Mouse (Mus musculus) stomach, embryonic 15.5 days (tissue): ENCODE data around the gene Pick1. TPM values are rescaled to one million over a fixed set of nuclear protein-coding genes. Genes with fewer than 3 reads are reported as not detected.
A peak's percentile ranks its signal among the peaks of the same experiment; 100 is the strongest.

ENCODE experiments used
- ATAC-seq: fragments of 200-750 bp; cut with Nextera tagmentation; 2 replicates; pipeline ENCODE4 v1.8.0; 2017; ENCODE audit warnings: low read depth, moderate number of reproducible peaks, moderate TSS enrichment; ENCODE audit not compliant: insufficient read depth, low FRiP score
- H3K27ac ChIP-seq: fragments of 300-500 bp; sonication (generic); 2 replicates; pipeline ENCODE4 v1.5.1; 2015; ENCODE audit warnings: mild to moderate bottlenecking, inconsistent platforms
- H3K27me3 ChIP-seq: fragments of 300-500 bp; sonication (generic); replicated peaks from 2 replicates; pipeline ENCODE4 v1.6.1; 2015; ENCODE audit warnings: inconsistent platforms
- H3K36me3 ChIP-seq: fragments of 300-500 bp; sonication (generic); 2 replicates; pipeline ENCODE4 v1.6.1; 2015; ENCODE audit warnings: inconsistent platforms
- H3K4me1 ChIP-seq: fragments of 300-500 bp; sonication (generic); 2 replicates; pipeline ENCODE4 v1.6.1; 2015; ENCODE audit warnings: inconsistent platforms
- H3K4me2 ChIP-seq: fragments of 300-500 bp; sonication (generic); 2 replicates; pipeline ENCODE4 v1.6.1; 2015; ENCODE audit warnings: mild to moderate bottlenecking, inconsistent platforms
- H3K4me3 ChIP-seq: fragments of 300-500 bp; sonication (generic); replicated peaks from 2 replicates; pipeline ENCODE4 v1.5.1; 2015; ENCODE audit warnings: inconsistent platforms
- H3K9ac ChIP-seq: fragments of 300-500 bp; sonication (generic); 2 replicates; pipeline ENCODE4 v1.6.1; 2015; ENCODE audit warnings: inconsistent platforms
- H3K9me3 ChIP-seq: fragments of 300-500 bp; sonication (generic); 2 replicates; pipeline ENCODE4 v1.6.1; 2016; ENCODE audit warnings: inconsistent platforms
- WGBS: fragments of 180-500 bp; shearing (Covaris S2); methylation state at CpG from one replicate; pipeline ENCODE4 v1.1.7; 2015; 5-methylcytosine and 5-hydroxymethylcytosine counted together
- polyA plus RNA-seq: library from polyadenylated mRNA; unstranded; fragments of >200 nt; fragmentation: Nextera tagmentation; extraction: Ambion mirVana; gene quantifications from 2 replicates; pipeline ENCODE4 v1.2.1, GENCODE M21; 2015

Gene Pick1
- polyA plus RNA-seq, 1 experiment from 2014 or later: 47.6 TPM

- H3K27me3 ChIP-seq: peaks cover 24% of the 10 kb centered on the region
- H3K9me3 ChIP-seq: no peaks in the 10 kb centered on the region
- no peaks in the 10 kb centered on the region for H3K36me3 ChIP-seq
- H3K9ac ChIP-seq: peak overlapping the region; percentile 38
- ATAC-seq: peak; percentile 28; the same call in 1 of the 2 replicates
- WGBS: 1% methylated on average over 52 of the region's 62 CpGs
- H3K4me2 ChIP-seq: peak overlapping the region; percentile 100
- no peak overlapping the region for H3K27ac ChIP-seq
- peaks cover 17% of the 10 kb centered on the region for H3K4me1 ChIP-seq
- peak overlapping the region; percentile 61 for H3K4me3 ChIP-seq
Measured at GRCm38 (mm10) chr15:79261095-79261725, 32.2 kb downstream of the Pick1 start.

- Histone ChIP-seq H3K4me3 (peak overlapping the region; percentile 61), H3K9me3 (no peaks in the 10 kb centered on the region), H3K4me2 (peak overlapping the region; percentile 100), H3K4me1 (peaks cover 17% of the 10 kb centered on the region), H3K9ac (peak overlapping the region; percentile 38), H3K27ac (no peak overlapping the region), H3K27me3 (peaks cover 27% of the 10 kb centered on the region), H3K36me3 (no peaks in the 10 kb centered on the region)
- peak; percentile 23; the same call in 1 of the 2 replicates for ATAC-seq
- 0% methylated on average over 26 of the region's 28 CpGs for WGBS
Measured at GRCm38 (mm10) chr15:79261757-79262156, 32.8 kb downstream of the Pick1 start.

- Histone ChIP-seq H3K9ac (no peak overlapping the region), H3K27ac (no peak overlapping the region), H3K9me3 (no peaks in the 10 kb centered on the region), H3K36me3 (no peaks in the 10 kb centered on the region), H3K4me3 (no peak overlapping the region; the same call in 1 of the 2 replicates), H3K27me3 (peaks cover 29% of the 10 kb centered on the region), H3K4me1 (peaks cover 17% of the 10 kb centered on the region), H3K4me2 (peak overlapping the region; percentile 100)
- WGBS: 20% methylated on average over 13 of the region's 13 CpGs
- no peak for ATAC-seq
Measured at GRCm38 (mm10) chr15:79262375-79262774, 33.4 kb downstream of the Pick1 start.

- Histone ChIP-seq H3K36me3 (no peaks in the 10 kb centered on the region), H3K27me3 (peaks cover 29% of the 10 kb centered on the region), H3K4me2 (no peak overlapping the region; the same call in 1 of the 2 replicates), H3K4me3 (no peak overlapping the region), H3K9ac (no peak overlapping the region), H3K4me1 (peaks cover 17% of the 10 kb centered on the region), H3K9me3 (no peaks in the 10 kb centered on the region), H3K27ac (no peak overlapping the region)
- no peak for ATAC-seq
- WGBS: 90% methylated on average over 3 of the region's 3 CpGs
Measured at GRCm38 (mm10) chr15:79262786-79263309, 33.9 kb downstream of the Pick1 start.

GRCm38 (mm10) chr15:79263726-79264125, 34.8 kb downstream of the Pick1 start:
- 91% methylated on average over 6 of the region's 6 CpGs for WGBS
- H3K9ac ChIP-seq: no peak overlapping the region
- peaks cover 29% of the 10 kb centered on the region for H3K27me3 ChIP-seq
- no peak overlapping the region for H3K4me2 ChIP-seq
- no peak overlapping the region for H3K27ac ChIP-seq
- H3K36me3 ChIP-seq: no peaks in the 10 kb centered on the region
- no peak for ATAC-seq
- no peak overlapping the region for H3K4me3 ChIP-seq
- no peaks in the 10 kb centered on the region for H3K9me3 ChIP-seq
- H3K4me1 ChIP-seq: peaks cover 17% of the 10 kb centered on the region

GRCm38 (mm10) chr15:79265384-79265783, 36.4 kb downstream of the Pick1 start:
- H3K27ac ChIP-seq: no peak overlapping the region
- no peak overlapping the region for H3K9ac ChIP-seq
- no peaks in the 10 kb centered on the region for H3K36me3 ChIP-seq
- peaks cover 29% of the 10 kb centered on the region for H3K27me3 ChIP-seq
- H3K4me1 ChIP-seq: peaks cover 18% of the 10 kb centered on the region
- ATAC-seq: no peak
- no peak overlapping the region for H3K4me3 ChIP-seq
- WGBS: 65% methylated on average over 4 of the region's 4 CpGs
- H3K4me2 ChIP-seq: no peak overlapping the region
- no peaks in the 10 kb centered on the region for H3K9me3 ChIP-seq

GRCm38 (mm10) chr15:79268521-79268920, 39.5 kb downstream of the Pick1 start:
- H3K4me1 ChIP-seq: peaks cover 8% of the 10 kb centered on the region; the same call in 1 of the 2 replicates
- H3K4me2 ChIP-seq: no peak overlapping the region
- no peak for ATAC-seq
- H3K4me3 ChIP-seq: no peak overlapping the region
- H3K9me3 ChIP-seq: no peaks in the 10 kb centered on the region
- H3K36me3 ChIP-seq: no peaks in the 10 kb centered on the region
- peaks cover 8% of the 10 kb centered on the region; the same call in 1 of the 2 replicates for H3K27me3 ChIP-seq
- H3K9ac ChIP-seq: no peak overlapping the region
- no peak overlapping the region for H3K27ac ChIP-seq
- WGBS: 23% methylated on average over 1 of the region's 1 CpGs

- peak overlapping the region; percentile 29 for H3K4me3 ChIP-seq
- H3K9me3 ChIP-seq: no peaks in the 10 kb centered on the region
- WGBS: 1% methylated on average over 33 of the region's 33 CpGs
- peak; percentile 83 for ATAC-seq
- H3K9ac ChIP-seq: no peak overlapping the region
- H3K4me2 ChIP-seq: peak overlapping the region; percentile 59
- H3K4me1 ChIP-seq: peaks cover 8% of the 10 kb centered on the region; the same call in 1 of the 2 replicates
- H3K36me3 ChIP-seq: no peaks in the 10 kb centered on the region
- peak overlapping the region; percentile 60; the same call in 1 of the 2 replicates for H3K27ac ChIP-seq
- H3K27me3 ChIP-seq: peaks cover 6% of the 10 kb centered on the region; the same call in 1 of the 2 replicates
Measured at GRCm38 (mm10) chr15:79270317-79271123, 41.5 kb downstream of the Pick1 start.

GRCm38 (mm10) chr15:79271124-79271746, 42.3 kb downstream of the Pick1 start:
- peak overlapping the region; percentile 59 for H3K4me2 ChIP-seq
- H3K9ac ChIP-seq: no peak overlapping the region
- no peaks in the 10 kb centered on the region for H3K9me3 ChIP-seq
- no peak for ATAC-seq
- no peak overlapping the region for H3K27ac ChIP-seq
- peaks cover 8% of the 10 kb centered on the region; the same call in 1 of the 2 replicates for H3K4me1 ChIP-seq
- WGBS: 15% methylated on average over 17 of the region's 17 CpGs
- H3K36me3 ChIP-seq: no peaks in the 10 kb centered on the region
- peaks cover 6% of the 10 kb centered on the region; the same call in 1 of the 2 replicates for H3K27me3 ChIP-seq
- peak overlapping the region; percentile 29; the same call in 1 of the 2 replicates for H3K4me3 ChIP-seq

- H3K36me3 ChIP-seq: no peaks in the 10 kb centered on the region
- peaks cover 8% of the 10 kb centered on the region; the same call in 1 of the 2 replicates for H3K4me1 ChIP-seq
- no peak overlapping the region for H3K9ac ChIP-seq
- no peak overlapping the region for H3K4me3 ChIP-seq
- no peaks in the 10 kb centered on the region for H3K9me3 ChIP-seq
- no peak overlapping the region for H3K27ac ChIP-seq
- H3K27me3 ChIP-seq: no peaks in the 10 kb centered on the region
- ATAC-seq: no peak
- no peak overlapping the region for H3K4me2 ChIP-seq
- WGBS: 63% methylated on average over 10 of the region's 10 CpGs
Measured at GRCm38 (mm10) chr15:79273020-79273419, 44.0 kb downstream of the Pick1 start.

GRCm38 (mm10) chr15:79277728-79278127, 48.8 kb downstream of the Pick1 start:
- no peak overlapping the region for H3K4me2 ChIP-seq
- H3K9me3 ChIP-seq: no peaks in the 10 kb centered on the region
- no peaks in the 10 kb centered on the region for H3K36me3 ChIP-seq
- H3K4me3 ChIP-seq: no peak overlapping the region
- no peak for ATAC-seq
- no peak overlapping the region for H3K9ac ChIP-seq
- peaks cover 10% of the 10 kb centered on the region; the same call in 1 of the 2 replicates for H3K4me1 ChIP-seq
- 63% methylated on average over 10 of the region's 10 CpGs for WGBS
- H3K27ac ChIP-seq: no peak overlapping the region
- no peaks in the 10 kb centered on the region for H3K27me3 ChIP-seq
